Mouse (Mus musculus) limb, embryonic 12.5 days (tissue): Measurements from ENCODE around the gene Gm27179. TPM values are rescaled to one million over a fixed set of nuclear protein-coding genes. Genes with fewer than 3 reads are reported as not detected.
A peak's percentile ranks its signal among the peaks of the same experiment; 100 is the strongest.
"Not testable (repeated sequence)": the region's sequence is repeated elsewhere in the genome, so short reads cannot be mapped to it uniquely, and the experiment has no call there.

ENCODE experiments used
- ATAC-seq: fragments of 200-750 bp; cut with Nextera tagmentation; 2 replicates; pipeline ENCODE4 v1.8.0; 2017; ENCODE audit warnings: low read depth, moderate TSS enrichment; ENCODE audit not compliant: insufficient number of reproducible peaks, insufficient read depth, low FRiP score, low TSS enrichment
- H3K27ac ChIP-seq: fragments of 300-500 bp; sonication (generic); 2 replicates; pipeline ENCODE4 v1.5.1; 2016; ENCODE audit warnings: mild to moderate bottlenecking, moderate library complexity
- H3K27me3 ChIP-seq: fragments of 300-500 bp; sonication (generic); 2 replicates; pipeline ENCODE4 v1.6.1; 2016; ENCODE audit warnings: mild to moderate bottlenecking, moderate library complexity
- H3K36me3 ChIP-seq: fragments of 300-500 bp; sonication (generic); 2 replicates; pipeline ENCODE4 v1.6.1; 2016; ENCODE audit warnings: mild to moderate bottlenecking, moderate library complexity
- H3K4me1 ChIP-seq: fragments of 300-500 bp; sonication (generic); replicated peaks from 2 replicates; pipeline ENCODE4 v1.6.1; 2016
- H3K4me2 ChIP-seq: fragments of 300-500 bp; sonication (generic); 2 replicates; pipeline ENCODE4 v1.6.1; 2016; ENCODE audit warnings: mild to moderate bottlenecking, moderate library complexity
- H3K4me3 ChIP-seq: fragments of 300-500 bp; sonication (generic); replicated peaks from 2 replicates; pipeline ENCODE4 v1.5.1; 2016; ENCODE audit warnings: mild to moderate bottlenecking
- H3K9ac ChIP-seq: fragments of 300-500 bp; sonication (generic); replicated peaks from 2 replicates; pipeline ENCODE4 v1.6.1; 2016; ENCODE audit warnings: mild to moderate bottlenecking, moderate library complexity
- H3K9me3 ChIP-seq: fragments of 300-500 bp; sonication (generic); 2 replicates; pipeline ENCODE4 v1.6.1; 2016; ENCODE audit warnings: mild to moderate bottlenecking, moderate library complexity
- WGBS: fragments of 180-500 bp; shearing (Covaris S2); methylation state at CpG from one replicate; pipeline ENCODE4 v1.1.7; 2016; 5-methylcytosine and 5-hydroxymethylcytosine counted together
- polyA plus RNA-seq: library from polyadenylated mRNA; unstranded; fragments of >200 nt; fragmentation: Nextera tagmentation; extraction: Ambion mirVana; gene quantifications from 2 replicates; pipeline ENCODE4 v1.2.1, GENCODE M21; 2016

The Gm27179 gene
- polyA plus RNA-seq: not detected in 2 replicates

GRCm38 (mm10) chr14:69512449-69512848 lies at the start of gene Gm27179:
Gene Gm27179, minus strand, starts transcription at chr14:69512549.
- H3K9ac ChIP-seq, ATAC-seq, H3K9me3 ChIP-seq, H3K27me3 ChIP-seq, H3K4me2 ChIP-seq, H3K36me3 ChIP-seq, H3K4me3 ChIP-seq, H3K4me1 ChIP-seq, H3K27ac ChIP-seq: not testable (repeated sequence)
- WGBS: no CpG with 5 or more reads among the region's 2 CpGs

DNA sequence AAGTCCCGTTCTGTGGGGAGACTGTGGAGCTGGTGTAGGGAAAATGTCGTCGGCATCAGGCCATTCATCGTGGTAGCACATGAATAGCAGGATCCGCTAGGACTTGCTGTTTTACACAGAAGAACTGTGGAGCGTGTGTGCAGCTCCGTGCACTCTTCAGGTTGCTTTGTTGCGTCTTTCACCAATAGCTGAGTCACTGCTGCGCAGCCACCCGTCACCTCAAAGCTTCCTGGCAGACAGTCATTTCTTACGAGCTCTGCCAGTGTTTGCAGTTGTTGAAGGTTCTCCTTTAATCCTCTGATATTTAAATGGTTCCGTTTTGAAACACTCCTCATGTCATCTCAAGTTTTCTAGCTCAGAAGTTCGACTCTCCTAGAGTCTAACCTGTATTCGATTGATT lies 45.2 kb upstream of the Gm27179 start:
- not testable (repeated sequence) for H3K4me1 ChIP-seq, ATAC-seq
- WGBS: no CpG with 5 or more reads among the region's 14 CpGs

GRCm38 (mm10) chr14:69556820-69557219 lies 44.5 kb upstream of the Gm27179 start:
- ATAC-seq, H3K9me3 ChIP-seq, H3K27ac ChIP-seq, H3K4me1 ChIP-seq, H3K4me2 ChIP-seq, H3K4me3 ChIP-seq, H3K27me3 ChIP-seq, H3K9ac ChIP-seq, H3K36me3 ChIP-seq: not testable (repeated sequence)
- no CpG with 5 or more reads among the region's 8 CpGs for WGBS

More for the DNA sequence above, 45.2 kb upstream of the Gm27179 start:
- not testable (repeated sequence) for H3K36me3 ChIP-seq, H3K4me3 ChIP-seq, H3K9me3 ChIP-seq, H3K27ac ChIP-seq, H3K4me2 ChIP-seq, H3K9ac ChIP-seq, H3K27me3 ChIP-seq

DNA sequence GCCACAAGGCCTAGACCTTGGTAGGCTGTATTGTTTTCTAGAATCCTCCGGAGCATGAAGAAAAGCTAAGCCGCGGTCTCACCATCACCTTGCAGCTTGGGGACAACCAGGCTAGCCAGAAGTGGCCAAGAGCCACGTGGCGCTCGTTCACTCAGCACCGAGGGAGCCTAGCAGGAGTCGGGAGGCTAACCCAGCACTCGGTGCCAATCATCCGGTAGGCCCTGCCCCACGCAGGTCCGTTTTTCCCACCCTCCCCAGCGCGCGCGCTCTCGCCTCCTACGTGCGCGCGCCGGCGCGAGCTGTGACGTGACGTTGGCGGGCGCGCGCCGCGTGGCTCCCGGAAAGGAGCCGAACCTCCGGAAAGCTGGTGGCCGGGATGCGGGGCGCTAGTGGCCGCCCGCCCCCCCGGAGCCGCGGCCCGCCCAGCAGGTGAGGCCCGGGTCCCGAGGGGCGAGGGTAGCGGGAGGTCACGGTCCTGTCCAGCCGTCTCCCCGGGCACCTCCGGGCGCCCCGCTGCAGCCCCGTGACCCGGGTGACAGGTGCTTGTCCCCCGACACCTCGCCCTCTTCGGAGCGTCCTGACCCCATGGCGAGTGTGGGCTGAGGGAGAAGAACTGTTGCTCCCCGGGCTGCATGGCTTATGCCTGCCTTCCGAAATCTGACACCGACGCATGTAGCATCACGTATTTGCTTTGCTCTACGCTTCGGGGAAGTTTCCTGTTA lies 42.9 kb upstream of the Gm27179 start, which contains the start of gene Entpd4b:
TSS of gene Entpd4b (plus strand) at position 315 of the 722 bp plus-strand sequence.
- H3K27ac ChIP-seq, H3K4me1 ChIP-seq, H3K36me3 ChIP-seq, H3K4me2 ChIP-seq, H3K4me3 ChIP-seq, H3K27me3 ChIP-seq, H3K9ac ChIP-seq, H3K9me3 ChIP-seq: not testable (repeated sequence)
- peak; percentile 89 for ATAC-seq
- WGBS: no CpG with 5 or more reads among the region's 68 CpGs

GRCm38 (mm10) chr14:69547310-69547709 lies 35.0 kb upstream of the Gm27179 start:
- H3K9ac ChIP-seq, H3K4me2 ChIP-seq, H3K27ac ChIP-seq, H3K27me3 ChIP-seq, H3K4me3 ChIP-seq, H3K9me3 ChIP-seq, H3K4me1 ChIP-seq, H3K36me3 ChIP-seq, ATAC-seq: not testable (repeated sequence)
- no CpG with 5 or more reads among the region's 4 CpGs for WGBS

DNA sequence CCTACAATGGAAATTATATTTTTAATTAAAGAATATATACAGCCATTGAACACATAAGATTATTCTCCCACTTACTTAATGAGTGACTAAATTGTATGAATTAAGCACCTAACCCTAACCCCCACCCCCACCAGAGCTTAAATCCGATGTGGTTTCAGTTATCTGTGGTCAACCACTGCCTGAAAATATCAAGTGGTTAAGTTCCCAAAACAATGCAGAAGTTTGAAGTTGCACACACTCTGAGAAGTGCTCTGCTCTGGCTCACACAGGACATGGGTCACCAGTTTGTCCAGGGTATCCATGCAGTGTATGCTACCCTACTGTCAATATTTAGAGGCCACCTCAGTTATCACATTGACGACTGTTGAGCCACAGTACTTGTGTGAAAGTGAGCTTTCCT lies 32.7 kb upstream of the Gm27179 start:
- H3K27me3 ChIP-seq, H3K9ac ChIP-seq, H3K27ac ChIP-seq, H3K9me3 ChIP-seq, ATAC-seq, H3K4me2 ChIP-seq, H3K4me3 ChIP-seq, H3K36me3 ChIP-seq, H3K4me1 ChIP-seq: not testable (repeated sequence)
- WGBS: no CpG with 5 or more reads among the region's 2 CpGs

GRCm38 (mm10) chr14:69544033-69544432 lies 31.7 kb upstream of the Gm27179 start:
- ATAC-seq, H3K4me3 ChIP-seq, H3K27me3 ChIP-seq, H3K9ac ChIP-seq, H3K4me2 ChIP-seq, H3K4me1 ChIP-seq, H3K27ac ChIP-seq, H3K36me3 ChIP-seq, H3K9me3 ChIP-seq: not testable (repeated sequence)
- WGBS: no CpG with 5 or more reads among the region's 7 CpGs

GRCm38 (mm10) chr14:69542695-69543094 lies 30.3 kb upstream of the Gm27179 start:
- H3K36me3 ChIP-seq, H3K27me3 ChIP-seq, ATAC-seq, H3K4me3 ChIP-seq, H3K27ac ChIP-seq, H3K4me2 ChIP-seq, H3K9ac ChIP-seq, H3K4me1 ChIP-seq, H3K9me3 ChIP-seq: not testable (repeated sequence)
- WGBS: no CpG with 5 or more reads among the region's 7 CpGs

- not testable (repeated sequence) for H3K4me1 ChIP-seq, H3K27ac ChIP-seq, H3K4me3 ChIP-seq, H3K27me3 ChIP-seq, ATAC-seq, H3K36me3 ChIP-seq, H3K9ac ChIP-seq, H3K4me2 ChIP-seq, H3K9me3 ChIP-seq
- WGBS: no CpG with 5 or more reads among the region's 5 CpGs
Observed at GRCm38 (mm10) chr14:69540113-69540512, 27.8 kb upstream of the Gm27179 start.

DNA sequence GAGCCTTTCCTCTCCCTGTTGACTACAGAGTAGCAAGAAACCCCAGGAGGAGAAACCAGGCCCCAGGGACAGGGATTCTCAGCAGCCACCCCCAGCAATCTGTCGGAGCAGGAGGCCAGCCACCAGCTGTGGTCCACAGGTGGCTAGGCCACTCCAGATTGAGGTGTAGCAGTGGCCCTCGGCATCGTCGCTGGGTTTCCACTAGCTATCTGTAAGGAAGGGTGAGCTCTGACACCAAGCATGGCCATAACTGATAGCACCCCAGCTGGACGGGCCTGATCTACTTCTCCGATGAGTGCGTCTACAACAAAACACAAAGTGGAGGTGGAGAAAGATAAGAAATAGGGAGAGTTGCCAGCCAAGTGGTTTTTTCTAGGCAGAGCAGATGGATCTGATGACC lies 24.2 kb upstream of the Gm27179 start:
- H3K27me3 ChIP-seq, H3K9me3 ChIP-seq, H3K4me3 ChIP-seq, H3K9ac ChIP-seq, H3K36me3 ChIP-seq, H3K27ac ChIP-seq, H3K4me1 ChIP-seq, ATAC-seq, H3K4me2 ChIP-seq: not testable (repeated sequence)
- WGBS: no CpG with 5 or more reads among the region's 7 CpGs

- not testable (repeated sequence) for H3K4me2 ChIP-seq, H3K4me3 ChIP-seq, H3K36me3 ChIP-seq, H3K27me3 ChIP-seq, H3K9ac ChIP-seq, H3K9me3 ChIP-seq, H3K27ac ChIP-seq, ATAC-seq, H3K4me1 ChIP-seq
- no CpG with 5 or more reads among the region's 1 CpGs for WGBS
Observed at GRCm38 (mm10) chr14:69526202-69526601, 13.9 kb upstream of the Gm27179 start.

- H3K9me3 ChIP-seq, H3K9ac ChIP-seq, H3K4me1 ChIP-seq, H3K4me2 ChIP-seq, H3K27ac ChIP-seq, ATAC-seq, H3K27me3 ChIP-seq, H3K36me3 ChIP-seq, H3K4me3 ChIP-seq: not testable (repeated sequence)
- no CpG with 5 or more reads among the region's 1 CpGs for WGBS
Observed at GRCm38 (mm10) chr14:69523001-69523400, 10.7 kb upstream of the Gm27179 start.
